Comparison of ENCODE assay signal across 19 mouse cellular contexts in genomic region chr16:74313222-74313621, GRCm38 (mm10).
DNase-seq lines count a peak whose midpoint lies in the region; ATAC-seq and TF ChIP-seq lines count a peak whose summit lies in the region.
"Had no signal": no experiment of that assay in that cellular context is flagged by ENCODE, and none has a peak within 500 bp of the region (broad histone marks: within the 10 kb centered on the region; RNA-seq: fewer than 3 reads in every experiment).

No protein-coding gene starts in this region.

- H3K36me3 ChIP-seq in forebrain, embryonic 14.5 days (ENCODE audit: control insufficient read depth, insufficient read depth, low read length) = no peaks in the 10 kb centered on the region
- no peaks in the 10 kb centered on the region for H3K36me3 ChIP-seq in forebrain, embryonic 13.5 days (ENCODE audit: poor library complexity, severe bottlenecking)
- no peaks in the 10 kb centered on the region for H3K36me3 ChIP-seq in midbrain, postnatal 0 days (ENCODE audit: insufficient read depth, low read length)
- H3K36me3 ChIP-seq in midbrain, embryonic 15.5 days (replicated peaks) = no peaks in the 10 kb centered on the region
- H3K36me3 ChIP-seq: embryonic facial prominence, embryonic 10.5 days; heart, embryonic 13.5 days had no signal

- DNase-seq in cerebellum, postnatal 25 days = peak; percentile 25 to 62
- DNase-seq in forebrain, embryonic 14.5 days (ENCODE audit: low spot score) = peak; percentile 36
- peak; percentile 51 for DNase-seq in midbrain, postnatal 0 days (ENCODE audit: low spot score)
- peak; percentile 77 for DNase-seq in retina, postnatal 1 day
- DNase-seq: adrenal gland, postnatal 10 days; gastrocnemius, postnatal 36 days; heart, adult 11 months; heart, postnatal 36 days; kidney, adult 11 months; kidney, adult 9 months had no signal

- no peak overlapping the region for H3K9ac ChIP-seq in forebrain, embryonic 14.5 days (ENCODE audit: low read length)
- H3K9ac ChIP-seq in forebrain, embryonic 13.5 days = no peak overlapping the region
- no peak overlapping the region for H3K9ac ChIP-seq in midbrain, postnatal 0 days (replicated peaks; ENCODE audit: low read length, poor library complexity, severe bottlenecking)
- no peak overlapping the region for H3K9ac ChIP-seq in midbrain, embryonic 15.5 days
- H3K9ac ChIP-seq: heart, embryonic 13.5 days had no signal

- H3K27me3 ChIP-seq in forebrain, embryonic 14.5 days (replicated peaks; ENCODE audit: control insufficient read depth, insufficient read depth, low read length) = no peaks in the 10 kb centered on the region
- no peaks in the 10 kb centered on the region for H3K27me3 ChIP-seq in forebrain, embryonic 13.5 days
- H3K27me3 ChIP-seq in midbrain, postnatal 0 days (ENCODE audit: insufficient read depth, low read length) = no peaks in the 10 kb centered on the region
- no peaks in the 10 kb centered on the region for H3K27me3 ChIP-seq in midbrain, embryonic 15.5 days (replicated peaks)
- H3K27me3 ChIP-seq: CH12.LX; heart, embryonic 13.5 days had no signal

- WGBS in forebrain, embryonic 14.5 days = 36% methylated on average over 4 of the region's 4 CpGs
- WGBS in forebrain, embryonic 13.5 days = 39% methylated on average over 4 of the region's 4 CpGs
- 36% methylated on average over 4 of the region's 4 CpGs for WGBS in midbrain, postnatal 0 days
- WGBS in midbrain, embryonic 15.5 days = 32% methylated on average over 4 of the region's 4 CpGs

- no peak overlapping the region for H3K4me2 ChIP-seq in forebrain, embryonic 14.5 days (ENCODE audit: low read length)
- H3K4me2 ChIP-seq in forebrain, embryonic 13.5 days = no peak overlapping the region
- H3K4me2 ChIP-seq in midbrain, postnatal 0 days (ENCODE audit: low read depth, low read length, poor library complexity, severe bottlenecking) = no peak overlapping the region
- H3K4me2 ChIP-seq in midbrain, embryonic 15.5 days = no peak overlapping the region
- H3K4me2 ChIP-seq: heart, embryonic 13.5 days had no signal

- H3K4me1 ChIP-seq in forebrain, embryonic 14.5 days (ENCODE audit: control insufficient read depth, insufficient read depth, low read length) = peaks cover 7% of the 10 kb centered on the region; the same call in 1 of the 2 replicates
- peaks cover 13% of the 10 kb centered on the region for H3K4me1 ChIP-seq in forebrain, embryonic 13.5 days
- H3K4me1 ChIP-seq in midbrain, postnatal 0 days (ENCODE audit: insufficient read depth, low read length) = no peaks in the 10 kb centered on the region
- H3K4me1 ChIP-seq in midbrain, embryonic 15.5 days = peaks cover 9% of the 10 kb centered on the region; the same call in 1 of the 2 replicates
- H3K4me1 ChIP-seq: heart, embryonic 13.5 days had no signal

- H3K9me3 ChIP-seq in forebrain, embryonic 14.5 days (replicated peaks; ENCODE audit: control insufficient read depth, low read length) = no peaks in the 10 kb centered on the region
- H3K9me3 ChIP-seq in forebrain, embryonic 13.5 days (replicated peaks) = no peaks in the 10 kb centered on the region
- H3K9me3 ChIP-seq in midbrain, postnatal 0 days (ENCODE audit: low read length) = no peaks in the 10 kb centered on the region
- no peaks in the 10 kb centered on the region for H3K9me3 ChIP-seq in midbrain, embryonic 15.5 days
- H3K9me3 ChIP-seq: embryonic facial prominence, embryonic 10.5 days; heart, embryonic 13.5 days had no signal

- ATAC-seq in cerebellum, adult (ENCODE audit: insufficient number of reproducible peaks, low FRiP score, low TSS enrichment) = no peak
- ATAC-seq in forebrain, embryonic 14.5 days = no peak
- ATAC-seq in forebrain, embryonic 13.5 days = no peak
- no peak for ATAC-seq in midbrain, postnatal 0 days (ENCODE audit: low FRiP score)
- ATAC-seq in midbrain, embryonic 15.5 days (replicated peaks) = no peak
- ATAC-seq in activated CD4-positive, CD25-positive, alpha-beta regulatory T cell, adult 4 months = no peak
- ATAC-seq: forebrain, embryonic 16.5 days; hindbrain, embryonic 16.5 days had no signal

- no peak overlapping the region for H3K4me3 ChIP-seq in forebrain, embryonic 14.5 days (ENCODE audit: low read depth, low read length)
- no peak overlapping the region for H3K4me3 ChIP-seq in forebrain, embryonic 13.5 days
- H3K4me3 ChIP-seq in midbrain, postnatal 0 days (ENCODE audit: low read depth, low read length) = no peak overlapping the region
- H3K4me3 ChIP-seq in midbrain, embryonic 15.5 days = no peak overlapping the region
- H3K4me3 ChIP-seq: embryonic facial prominence, embryonic 10.5 days; heart, embryonic 13.5 days had no signal

- H3K27ac ChIP-seq in forebrain, embryonic 14.5 days (ENCODE audit: low read depth, low read length) = no peak overlapping the region
- H3K27ac ChIP-seq in forebrain, embryonic 13.5 days = no peak overlapping the region
- no peak overlapping the region for H3K27ac ChIP-seq in midbrain, postnatal 0 days (ENCODE audit: low read depth, low read length)
- H3K27ac ChIP-seq in midbrain, embryonic 15.5 days = no peak overlapping the region
- H3K27ac ChIP-seq: embryonic facial prominence, embryonic 10.5 days; heart, embryonic 13.5 days had no signal

- no peak for TF ChIP-seq CTCF in midbrain, postnatal 0 days (IDR thresholded peaks at IDR 0.05)
